Mouse (Mus musculus) megakaryocyte, embryonic 14.5 days (primary cell): ENCODE measurements around the gene Supv3l1. TPM values are rescaled to one million over a fixed set of nuclear protein-coding genes. Genes with fewer than 3 reads are reported as not detected.
"Not testable (repeated sequence)": the region's sequence is repeated elsewhere in the genome, so short reads cannot be mapped to it uniquely, and the experiment has no call there.

ENCODE experiments used
- H3K27me3 ChIP-seq: replicated peaks from 2 replicates; pipeline ENCODE3; 2012; ENCODE audit warnings: inconsistent platforms
- H3K36me3 ChIP-seq: replicated peaks from 2 replicates; pipeline ENCODE3; 2012; ENCODE audit warnings: low read length, inconsistent platforms, mixed read lengths
- H3K4me1 ChIP-seq: 2 replicates; pipeline ENCODE4 v1.6.1; 2012; ENCODE audit warnings: inconsistent platforms
- H3K4me3 ChIP-seq: replicated peaks from 2 replicates; pipeline ENCODE3; 2012; ENCODE audit warnings: moderate library complexity, mild to moderate bottlenecking, inconsistent platforms
- H3K9me3 ChIP-seq: 2 replicates; pipeline ENCODE4 v1.6.1; 2012; ENCODE audit warnings: inconsistent platforms
- FLI1 ChIP-seq: IDR thresholded peaks from 2 replicates; pipeline ENCODE4 v1.6.1; 2012; ENCODE audit warnings: low read length, inconsistent platforms, mixed read lengths
- GATA1 ChIP-seq: IDR thresholded peaks from 3 replicates; pipeline ENCODE4 v1.6.1; 2012; ENCODE audit warnings: mixed read lengths, low read length, inconsistent platforms, borderline replicate concordance
- polyA plus RNA-seq: library from polyadenylated mRNA; stranded (reverse); fragments of >175 nt; gene quantifications from 2 replicates; pipeline ENCODE4 v1.2.3, GENCODE M21; 2012; ENCODE audit warnings: low replicate concordance; ENCODE audit not compliant: insufficient read depth

The Supv3l1 gene
- polyA plus RNA-seq, 1 experiment, result 10.9 TPM

DNA sequence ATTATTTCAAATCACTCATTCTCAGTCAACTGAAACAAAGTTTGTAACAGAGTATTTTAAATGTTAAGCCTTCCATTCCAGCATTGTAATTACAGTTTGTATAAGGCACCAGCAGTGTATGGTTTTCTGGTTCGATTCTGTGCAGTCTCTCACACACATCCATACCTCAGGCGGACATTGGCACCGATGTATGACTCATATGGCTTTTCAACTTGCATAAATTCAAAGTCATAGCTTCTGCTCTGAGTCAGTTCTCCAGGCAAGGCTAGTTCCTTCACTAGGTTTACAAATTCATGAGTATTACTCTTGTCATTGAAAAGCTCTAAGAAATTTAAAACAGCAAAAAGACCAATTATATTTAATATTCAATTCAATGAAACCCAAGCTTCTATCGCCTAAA lies 20.2 kb upstream of the Supv3l1 start:
- TF ChIP-seq FLI1, result no peak
- no peak for TF ChIP-seq GATA1
- H3K4me3 ChIP-seq, result no peak overlapping the region
- H3K27me3 ChIP-seq, result no peaks in the 10 kb centered on the region
- peaks cover 44% of the 10 kb centered on the region for H3K36me3 ChIP-seq
- no peaks in the 10 kb centered on the region for H3K9me3 ChIP-seq
- H3K4me1 ChIP-seq, result no peaks in the 10 kb centered on the region; the same call in 1 of the 2 replicates

DNA sequence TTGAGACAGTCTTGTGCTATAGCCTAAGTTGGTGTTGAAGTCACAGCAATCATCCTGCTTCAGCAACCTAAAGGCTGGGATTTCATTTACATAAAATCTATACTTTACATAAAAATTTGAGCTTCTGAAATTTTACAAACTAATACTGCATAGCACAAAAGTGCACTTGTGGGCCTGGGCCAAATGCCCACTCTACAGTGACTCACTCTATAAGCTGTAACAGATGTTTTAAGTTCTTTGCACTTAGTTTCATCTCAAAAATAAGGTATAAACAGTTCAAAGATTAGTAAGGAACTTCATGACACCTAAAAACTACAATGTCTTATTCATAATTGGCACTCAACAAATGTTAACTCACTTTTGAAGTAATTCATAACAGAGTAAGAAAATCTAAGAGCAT lies 11.8 kb upstream of the Supv3l1 start:
- peaks cover 86% of the 10 kb centered on the region for H3K36me3 ChIP-seq
- H3K27me3 ChIP-seq, result no peaks in the 10 kb centered on the region
- H3K4me1 ChIP-seq, result no peaks in the 10 kb centered on the region
- no peak for TF ChIP-seq FLI1
- TF ChIP-seq GATA1, result no peak
- no peak overlapping the region for H3K4me3 ChIP-seq
- H3K9me3 ChIP-seq, result no peaks in the 10 kb centered on the region

DNA sequence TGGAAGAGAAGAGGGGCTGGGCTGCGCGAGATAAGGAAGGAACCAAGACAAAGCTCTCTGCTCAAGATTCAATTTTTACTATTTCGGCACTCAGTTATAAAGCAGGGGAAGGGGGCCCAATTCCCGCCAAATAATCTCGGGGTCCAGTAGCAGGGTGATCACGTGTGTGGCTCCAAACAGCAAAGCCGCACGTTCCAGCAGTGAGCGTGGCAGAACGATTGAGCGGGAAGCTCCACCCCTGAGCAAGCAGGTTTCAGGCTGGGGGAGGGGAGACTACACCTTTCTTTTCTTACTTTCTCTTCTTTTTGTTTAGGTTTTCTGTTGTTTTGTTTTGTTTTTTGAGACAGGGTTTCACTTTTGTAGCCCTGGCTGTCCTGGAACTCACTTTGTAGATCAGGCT lies 2.5 kb upstream of the Supv3l1 start:
- H3K36me3 ChIP-seq, result peaks cover 42% of the 10 kb centered on the region
- not testable (repeated sequence) for H3K27me3 ChIP-seq, H3K9me3 ChIP-seq, H3K4me3 ChIP-seq
- peaks cover 26% of the 10 kb centered on the region for H3K4me1 ChIP-seq

DNA sequence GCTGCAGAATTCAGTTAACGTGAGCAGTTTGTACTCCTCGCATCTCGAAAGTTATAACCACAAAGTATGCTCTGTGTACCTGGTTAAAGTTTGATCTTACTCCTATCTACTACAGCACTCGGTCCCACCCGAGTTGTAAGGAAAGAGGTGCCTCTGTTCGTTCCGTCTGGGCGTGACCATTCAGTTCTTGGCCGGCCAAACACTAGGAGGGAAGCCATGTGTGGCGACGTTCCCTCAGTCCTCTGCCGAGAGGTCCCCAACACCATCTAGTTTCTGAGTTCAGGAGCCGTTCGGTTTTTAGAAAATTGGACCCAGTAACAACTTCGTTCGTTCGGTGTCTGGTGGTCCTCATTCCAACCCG lies 722 bp upstream of the Supv3l1 start:
- Histone ChIP-seq H3K9me3 (no peaks in the 10 kb centered on the region), H3K4me1 (peaks cover 27% of the 10 kb centered on the region), H3K36me3 (peaks cover 42% of the 10 kb centered on the region), H3K27me3 (no peaks in the 10 kb centered on the region), H3K4me3 (peak overlapping the region; percentile 98)
- TF ChIP-seq GATA1 (no peak), FLI1 (no peak)

DNA sequence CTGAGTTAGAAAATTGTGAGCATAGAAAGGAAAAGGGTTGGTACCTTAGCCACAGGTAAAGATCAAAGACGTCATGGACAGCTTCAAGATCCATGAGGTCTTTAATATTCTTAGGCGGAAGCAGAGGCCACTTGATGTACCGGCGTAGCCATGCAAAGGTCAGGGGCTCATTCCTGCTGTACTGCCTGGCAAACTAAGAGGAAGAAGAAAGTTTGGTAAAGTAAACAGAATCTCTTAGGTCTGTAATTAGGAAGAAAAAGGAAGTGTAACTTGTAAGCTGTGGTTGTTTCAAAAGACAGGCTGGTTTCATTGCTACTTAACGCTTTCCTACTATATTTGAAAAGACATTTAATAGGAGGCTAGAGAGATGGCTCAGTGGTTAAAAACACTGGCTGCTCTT lies 19.1 kb downstream of the Supv3l1 start:
- Histone ChIP-seq H3K36me3 (peaks cover 77% of the 10 kb centered on the region), H3K4me3 (no peak overlapping the region), H3K9me3 (no peaks in the 10 kb centered on the region), H3K4me1 (no peaks in the 10 kb centered on the region), H3K27me3 (no peaks in the 10 kb centered on the region)
- TF ChIP-seq FLI1 (no peak), GATA1 (no peak)

DNA sequence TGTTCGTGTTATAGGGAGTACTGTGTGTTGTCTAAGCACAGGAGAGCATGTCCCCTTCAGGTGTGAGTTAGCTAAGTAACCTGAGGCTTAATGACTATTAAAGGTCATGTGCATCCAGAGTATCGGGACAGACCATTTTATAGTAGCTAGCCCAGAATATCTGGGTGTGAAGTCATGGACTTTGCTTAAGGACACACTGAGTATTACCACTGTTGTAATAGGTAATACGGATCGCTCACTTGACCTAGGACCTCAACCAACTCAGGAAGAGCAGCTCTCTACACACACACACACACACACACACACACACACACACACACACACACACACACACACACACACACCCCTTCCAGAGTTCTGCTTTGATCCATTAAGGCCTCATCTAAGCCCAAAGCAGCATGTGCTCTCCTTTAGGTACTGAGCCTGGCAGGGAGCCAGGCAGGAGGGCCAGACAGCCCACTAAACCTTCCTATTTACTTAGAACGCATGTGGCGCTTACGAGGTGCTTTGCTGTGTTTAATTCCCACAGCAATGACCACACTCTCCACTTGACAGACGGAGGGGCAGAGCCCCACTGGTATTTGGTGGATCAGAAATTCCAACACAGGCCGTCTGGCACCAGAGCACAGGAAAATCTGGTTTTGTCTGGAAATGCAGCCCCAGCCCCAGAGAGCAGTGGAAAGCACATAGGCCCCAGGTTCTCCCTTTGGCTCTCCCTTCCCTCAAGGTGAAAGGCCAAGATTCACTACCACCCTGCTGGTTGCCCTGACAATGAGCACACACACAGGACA lies 24.3 kb downstream of the Supv3l1 start:
- no peak overlapping the region for H3K4me3 ChIP-seq
- no peaks in the 10 kb centered on the region for H3K9me3 ChIP-seq
- H3K4me1 ChIP-seq, result peaks cover 3% of the 10 kb centered on the region

DNA sequence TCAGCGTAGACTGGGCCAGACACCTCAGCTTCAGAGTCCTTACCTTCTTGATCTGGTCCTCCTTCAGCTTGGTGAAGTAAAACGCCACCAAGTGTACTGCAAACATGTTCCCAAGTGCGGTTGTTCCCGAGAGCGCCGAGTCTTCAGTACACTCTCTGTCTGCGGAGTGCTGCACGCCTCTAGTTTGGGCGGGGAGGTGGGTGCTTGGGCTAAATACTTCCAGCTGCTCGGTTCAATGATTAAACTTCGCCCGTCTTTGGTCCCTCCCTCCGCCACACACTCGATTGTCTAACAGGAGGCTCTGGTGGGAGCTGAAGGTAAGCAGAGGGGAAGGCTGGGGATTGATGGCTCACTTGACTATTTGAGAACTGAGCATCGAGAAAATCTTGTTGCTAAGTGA lies 27.3 kb downstream of the Supv3l1 start, which contains the start of gene Hkdc1:
Gene Hkdc1, minus strand, starts transcription at position 237 of the 400 bp plus-strand sequence.
- H3K27me3 ChIP-seq, result peaks cover 36% of the 10 kb centered on the region
- no peak for TF ChIP-seq FLI1
- no peak for TF ChIP-seq GATA1

More for the DNA sequence above, 24.3 kb downstream of the Supv3l1 start:
- peaks cover 27% of the 10 kb centered on the region for H3K36me3 ChIP-seq
- H3K27me3 ChIP-seq, result peaks cover 22% of the 10 kb centered on the region
- no peak for TF ChIP-seq GATA1
- no peak for TF ChIP-seq FLI1

DNA sequence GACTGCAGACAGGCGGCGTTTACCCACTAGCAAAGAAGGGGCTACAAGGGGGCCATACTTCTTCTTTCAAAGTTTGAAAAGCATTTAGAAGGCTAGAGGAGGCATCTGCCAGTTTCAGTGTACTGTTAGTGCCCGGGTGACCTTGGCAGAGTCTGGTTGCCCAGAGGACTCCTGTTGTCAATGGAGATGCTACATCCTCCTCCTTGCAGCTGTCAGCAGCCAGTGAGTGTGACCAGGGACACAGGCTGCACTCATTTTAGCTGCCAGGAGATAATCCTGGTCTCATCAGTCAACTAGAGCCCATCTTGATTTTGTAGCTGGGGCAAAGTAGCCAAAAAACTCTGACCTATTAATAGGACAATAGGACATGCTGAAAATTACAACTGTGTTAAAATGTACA lies 28.4 kb downstream of the Supv3l1 start:
- H3K9me3 ChIP-seq, result no peaks in the 10 kb centered on the region
- no peak overlapping the region for H3K4me3 ChIP-seq
- TF ChIP-seq GATA1 (no peak), FLI1 (no peak)
- H3K36me3 ChIP-seq, result no peaks in the 10 kb centered on the region
- H3K27me3 ChIP-seq, result peaks cover 40% of the 10 kb centered on the region
- peaks cover 3% of the 10 kb centered on the region for H3K4me1 ChIP-seq

More for the DNA sequence above, 27.3 kb downstream of the Supv3l1 start, which contains the start of gene Hkdc1:
- H3K9me3 ChIP-seq, result no peaks in the 10 kb centered on the region
- no peak within 1 kb of the TSS for H3K4me3 ChIP-seq
- H3K36me3 ChIP-seq, result no peaks in the 10 kb centered on the region
- peaks cover 3% of the 10 kb centered on the region for H3K4me1 ChIP-seq

DNA sequence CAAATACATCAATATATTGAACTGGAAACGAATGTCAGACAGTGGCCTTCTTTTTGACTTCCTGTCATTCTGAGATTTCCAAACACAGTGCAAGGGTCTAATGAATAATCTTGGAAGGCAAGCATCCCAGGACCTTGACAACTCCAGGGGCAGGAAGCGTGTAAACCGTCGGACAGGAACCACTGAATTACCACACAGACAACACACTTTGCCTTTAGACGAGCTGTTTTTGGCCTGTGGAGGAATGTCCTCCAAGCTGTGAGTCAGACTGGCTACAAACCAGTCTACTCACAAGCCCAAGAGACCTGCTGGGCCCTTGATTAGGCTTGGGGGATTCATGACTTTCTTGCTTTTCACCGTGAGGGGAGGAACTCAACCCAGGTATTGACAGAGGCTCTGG lies 29.1 kb downstream of the Supv3l1 start:
- Histone ChIP-seq H3K4me3 (no peak overlapping the region), H3K27me3 (peaks cover 44% of the 10 kb centered on the region), H3K4me1 (peaks cover 3% of the 10 kb centered on the region), H3K36me3 (no peaks in the 10 kb centered on the region), H3K9me3 (no peaks in the 10 kb centered on the region)
- TF ChIP-seq GATA1 (no peak), FLI1 (no peak)

DNA sequence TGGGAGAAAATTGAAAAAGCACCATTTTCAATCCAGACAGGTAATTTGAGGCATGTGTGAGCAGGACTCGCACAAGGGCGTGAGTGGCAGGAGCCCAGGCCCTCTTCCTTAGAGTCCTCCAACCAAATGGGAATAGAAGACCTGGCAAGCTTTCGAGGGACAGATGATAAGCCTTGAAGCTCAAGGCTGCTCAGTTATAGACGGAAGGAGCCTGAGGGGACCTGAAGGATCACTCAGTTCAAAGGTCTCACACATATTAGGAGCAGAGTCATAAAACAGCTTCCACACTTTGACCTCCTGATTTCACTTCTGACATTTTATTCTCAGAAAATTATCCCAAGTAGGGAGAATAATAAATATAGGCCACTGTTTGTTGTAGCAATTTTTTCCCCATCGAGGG lies 30.1 kb downstream of the Supv3l1 start:
- Histone ChIP-seq H3K9me3 (no peaks in the 10 kb centered on the region), H3K27me3 (peaks cover 44% of the 10 kb centered on the region), H3K4me3 (no peak overlapping the region), H3K4me1 (peaks cover 2% of the 10 kb centered on the region), H3K36me3 (no peaks in the 10 kb centered on the region)
- no peak for TF ChIP-seq FLI1
- no peak for TF ChIP-seq GATA1

DNA sequence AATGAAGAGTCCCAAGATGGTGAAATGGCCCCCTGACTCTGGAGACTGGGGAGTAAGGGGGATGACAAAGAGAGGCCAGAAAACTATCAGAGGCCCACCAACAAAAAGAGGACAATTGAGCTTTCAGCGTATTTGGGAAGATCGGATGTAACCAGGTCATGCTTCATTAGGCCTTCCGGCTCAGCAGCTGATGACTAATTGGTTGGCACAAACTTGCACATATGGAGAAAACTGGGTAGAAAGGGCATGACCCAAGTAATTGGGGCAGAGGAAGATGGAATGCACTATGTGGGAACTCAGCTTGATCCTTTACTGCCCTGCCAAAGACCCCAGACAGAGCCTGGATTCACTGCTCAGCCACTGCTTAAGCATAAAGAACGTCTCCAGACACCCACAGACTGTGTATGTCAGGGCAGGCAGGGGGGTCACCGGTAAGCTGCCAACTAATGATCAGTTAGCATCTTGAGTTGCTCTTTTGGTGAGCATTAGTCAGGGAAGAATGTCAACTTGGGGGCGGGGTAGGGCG lies 30.6 kb downstream of the Supv3l1 start:
- TF ChIP-seq GATA1, result no peak
- TF ChIP-seq FLI1, result no peak
- Histone ChIP-seq H3K4me1 (no peaks in the 10 kb centered on the region; the same call in 1 of the 2 replicates), H3K36me3 (no peaks in the 10 kb centered on the region), H3K9me3 (no peaks in the 10 kb centered on the region), H3K4me3 (no peak overlapping the region), H3K27me3 (peaks cover 41% of the 10 kb centered on the region)
